Mouse (Mus musculus) natural killer cell, adult 2 months (primary cell): ENCODE data around the gene Rpl19.

ENCODE experiments used
- DNase-seq, 2 experiments: peaks; one replicate each; pipeline ENCODE4 v3.0.0; 2022; ENCODE audit warnings: low spot score in 2 of 2

Rpl19 gene

DNA sequence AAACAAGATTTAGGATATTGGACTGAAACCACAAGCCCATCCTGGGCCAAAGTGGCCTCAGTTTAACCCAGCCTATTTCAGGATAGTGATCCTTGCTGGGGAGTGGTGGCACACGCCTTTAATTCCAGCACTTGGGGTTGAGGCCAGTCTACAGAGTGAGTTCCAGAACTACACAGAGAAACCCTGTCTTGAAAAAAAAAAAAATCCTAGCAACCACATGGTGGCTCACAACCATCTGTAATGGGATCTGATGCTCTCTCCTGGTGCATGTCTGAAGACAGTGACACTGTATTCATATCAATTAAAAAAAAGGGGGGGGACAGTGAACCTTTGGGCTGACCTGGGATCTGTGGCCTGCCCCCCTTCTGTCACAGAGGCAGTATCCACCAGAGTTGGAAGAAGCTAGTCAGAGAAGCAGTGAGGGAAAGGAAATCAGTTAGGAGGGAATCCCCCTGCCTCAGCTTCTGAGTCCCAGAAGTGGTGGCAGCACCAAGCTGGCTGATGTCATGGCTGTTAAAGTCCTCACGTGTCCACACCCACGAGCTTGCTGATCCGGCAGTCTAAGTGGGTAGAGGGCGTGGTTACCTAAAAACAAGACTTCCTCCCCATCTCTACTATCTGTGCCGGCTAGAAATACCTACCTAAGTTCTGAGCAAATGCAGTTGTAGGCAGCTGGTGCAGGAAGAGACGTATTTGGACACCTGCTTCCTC, 27.5 kb upstream of the Rpl19 start:
- peak; percentile 83 to 86 for DNase-seq

DNA sequence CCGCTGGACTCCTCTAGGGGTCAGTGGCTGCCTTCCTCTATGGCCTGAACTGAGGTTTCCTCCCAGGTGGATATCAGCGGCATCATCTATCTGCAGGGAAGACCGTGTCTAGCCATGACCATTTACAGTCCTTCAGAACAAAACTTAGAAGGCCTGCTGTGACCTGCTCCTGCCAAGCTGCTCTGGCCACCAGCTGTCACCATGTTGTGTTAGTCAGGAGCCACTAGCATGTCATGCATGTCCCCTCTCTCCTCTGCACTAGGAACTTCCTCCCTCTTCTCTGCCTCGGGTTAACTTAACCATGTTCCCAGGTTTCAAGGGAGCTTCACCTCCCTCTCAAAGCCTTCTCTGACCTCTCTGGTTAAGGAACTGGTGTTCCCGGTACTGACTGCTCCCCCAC, 26.8 kb upstream of the Rpl19 start:
- DNase-seq, result peak in 1 of 2 experiments; percentile 33

DNA sequence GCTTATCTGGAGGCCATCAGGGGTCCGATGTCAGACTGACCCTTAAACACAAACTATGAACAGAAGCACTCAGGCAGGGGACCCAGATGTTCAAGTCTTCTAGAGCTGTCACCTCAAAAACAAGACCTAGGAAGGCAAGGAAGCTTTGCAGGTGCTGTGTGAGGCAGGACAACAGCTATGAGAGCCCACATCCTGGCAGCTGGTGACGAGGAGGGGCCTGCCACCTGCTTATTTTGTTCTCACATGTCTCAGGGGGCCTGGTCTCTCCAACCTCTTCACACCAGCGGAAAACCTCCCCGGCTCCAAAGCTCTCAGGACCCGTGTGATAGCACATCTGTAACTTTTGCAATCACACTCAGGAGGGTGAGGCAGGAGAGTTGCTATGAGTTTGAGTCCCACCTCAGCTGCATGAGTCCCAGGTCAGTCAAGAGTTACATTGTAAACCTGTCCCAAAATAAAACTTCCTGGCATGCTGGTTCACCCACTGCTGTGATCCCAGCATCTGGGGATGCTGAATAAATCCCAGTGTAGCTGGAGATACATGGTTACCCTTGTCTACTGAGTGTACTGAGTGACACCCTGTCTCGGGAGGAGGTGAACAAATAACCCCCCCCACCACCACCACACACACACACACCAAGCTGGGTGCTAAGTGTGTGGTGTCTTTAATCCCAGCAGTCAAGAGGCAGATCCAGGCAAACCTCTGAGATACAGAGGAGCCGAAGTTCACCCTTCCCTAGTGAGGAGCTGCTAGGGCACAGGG, 26.0 kb upstream of the Rpl19 start:
- DNase-seq, result peak; percentile 61 to 81

DNA sequence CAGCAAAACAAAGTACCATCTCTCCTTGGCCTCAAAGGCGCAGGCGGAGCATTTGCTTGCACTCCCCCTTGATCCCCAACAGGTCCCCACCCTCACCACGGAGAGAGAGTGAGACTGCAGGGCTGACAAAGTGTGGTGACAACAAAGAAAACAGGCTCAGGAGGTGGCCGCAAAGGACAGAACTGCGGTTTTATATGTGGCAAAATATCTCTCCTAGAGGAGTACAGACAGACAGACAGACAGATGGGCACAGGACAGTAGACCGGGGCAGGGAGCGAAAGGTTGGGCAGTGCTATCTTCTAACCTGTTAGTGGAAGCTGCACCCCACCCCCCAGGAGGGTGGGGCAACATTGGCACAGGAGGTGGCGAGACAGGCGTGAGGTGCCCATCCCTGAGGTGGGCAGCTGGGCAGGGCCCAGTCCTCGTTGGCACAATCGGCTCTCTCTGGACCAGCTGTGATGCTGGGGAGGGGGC, 25.1 kb upstream of the Rpl19 start:
- DNase-seq, result peak; percentile 68 to 70

DNA sequence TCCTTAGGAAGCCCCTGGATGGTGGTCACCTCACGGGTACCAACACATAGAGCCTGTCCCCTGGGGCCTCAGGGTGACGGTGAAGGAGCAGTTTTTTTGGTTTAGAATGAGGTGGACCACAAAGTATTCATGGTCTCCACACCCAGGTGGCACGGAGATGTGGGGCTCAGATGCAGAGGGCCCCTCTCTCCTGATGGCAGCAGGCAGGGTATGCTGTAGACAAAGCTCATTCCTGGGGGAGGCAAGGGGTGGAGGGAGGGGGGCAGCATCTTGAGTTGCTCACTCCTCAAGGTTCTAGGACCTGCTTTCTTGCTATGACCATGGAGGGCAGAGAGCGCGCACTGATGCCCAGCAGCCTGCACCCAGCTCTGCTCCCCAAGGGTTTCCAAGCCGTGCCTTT, 24.5 kb upstream of the Rpl19 start:
- no peak for DNase-seq

DNA sequence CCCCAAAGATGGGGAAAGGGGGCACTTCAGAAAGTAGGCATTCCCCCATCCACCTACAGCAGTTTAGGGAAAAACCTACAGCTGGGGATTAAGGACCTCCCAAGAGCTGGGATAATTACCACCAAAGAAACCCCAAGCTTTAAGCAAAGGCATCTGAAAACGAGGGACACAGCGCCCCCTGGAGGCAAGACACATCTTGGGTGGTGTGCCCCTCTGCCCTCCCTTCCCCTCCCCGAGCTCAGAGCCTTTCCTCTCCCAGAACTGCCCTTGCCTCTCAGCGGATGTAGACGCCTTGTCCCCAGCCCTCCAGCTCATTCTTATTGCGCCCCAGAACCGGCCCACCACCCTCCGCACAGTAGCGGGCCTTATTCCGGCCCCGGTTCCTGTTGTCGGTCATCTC, 23.9 kb upstream of the Rpl19 start:
- peak; percentile 82 to 89 for DNase-seq

DNA sequence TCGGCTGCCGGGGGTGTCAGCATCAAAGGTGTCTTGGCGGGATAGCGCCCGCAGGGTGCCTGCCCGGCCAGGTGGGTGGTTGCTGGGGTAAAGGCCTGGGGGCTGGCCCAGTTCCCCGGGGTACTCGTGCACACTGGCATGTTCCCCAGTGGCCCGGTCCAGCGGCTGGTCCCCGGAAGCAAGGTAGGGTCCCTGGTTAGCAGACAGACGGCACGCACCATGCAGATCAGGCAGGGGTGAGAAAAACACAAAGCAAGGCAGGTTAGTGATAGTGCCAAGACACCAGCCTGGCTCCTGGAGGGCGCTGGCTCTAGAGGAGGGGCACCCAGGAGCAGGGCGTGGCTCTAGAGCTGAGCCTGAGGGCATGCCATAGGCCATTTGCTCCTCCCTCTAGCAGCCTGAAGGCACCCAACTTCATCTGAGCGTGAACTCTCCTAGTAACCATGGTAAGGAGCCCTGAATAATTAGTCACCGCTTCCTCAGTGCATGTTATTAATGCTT, 23.3 kb upstream of the Rpl19 start:
- no peak for DNase-seq

DNA sequence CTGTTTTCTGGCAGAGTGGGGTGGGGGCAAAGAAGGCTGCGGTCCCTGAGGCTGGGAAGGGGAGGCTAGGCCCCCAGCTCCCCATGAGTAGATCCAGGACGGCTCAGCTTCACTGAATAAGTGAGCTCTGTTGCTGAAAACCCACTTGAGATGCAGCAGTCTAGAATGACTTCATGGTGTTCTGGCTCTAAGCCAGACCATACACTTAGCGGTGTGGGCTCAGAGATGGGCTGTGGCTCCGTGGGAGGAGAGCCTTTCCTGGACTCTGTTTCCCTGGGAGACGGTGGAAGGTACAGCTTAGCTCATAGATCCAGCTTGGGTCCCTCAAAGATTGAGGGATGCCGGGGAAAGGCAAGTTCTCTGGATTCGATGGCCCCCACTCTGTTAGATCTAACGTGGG, 22.3 kb upstream of the Rpl19 start:
- DNase-seq, result no peak

DNA sequence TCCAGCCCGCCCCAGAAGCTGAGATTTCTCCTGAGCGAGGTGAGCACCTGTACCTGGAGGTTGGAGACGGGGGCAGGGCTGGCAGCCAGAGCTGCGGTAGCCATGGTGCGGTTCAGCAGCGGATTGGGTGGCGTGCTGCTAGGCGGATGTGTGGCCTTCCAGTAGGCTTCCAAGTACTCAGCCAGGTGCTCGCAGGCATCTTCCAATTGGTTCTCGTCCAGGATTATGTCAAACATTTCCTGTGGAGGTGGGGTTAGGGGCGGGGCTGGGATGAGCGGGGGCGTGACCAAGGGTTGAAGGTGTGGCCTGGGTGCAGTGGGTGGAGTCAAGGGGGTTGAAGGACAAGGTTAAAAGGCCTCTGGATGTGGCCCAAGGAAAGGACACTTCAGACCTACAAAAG, 21.4 kb upstream of the Rpl19 start:
- DNase-seq, result no peak

DNA sequence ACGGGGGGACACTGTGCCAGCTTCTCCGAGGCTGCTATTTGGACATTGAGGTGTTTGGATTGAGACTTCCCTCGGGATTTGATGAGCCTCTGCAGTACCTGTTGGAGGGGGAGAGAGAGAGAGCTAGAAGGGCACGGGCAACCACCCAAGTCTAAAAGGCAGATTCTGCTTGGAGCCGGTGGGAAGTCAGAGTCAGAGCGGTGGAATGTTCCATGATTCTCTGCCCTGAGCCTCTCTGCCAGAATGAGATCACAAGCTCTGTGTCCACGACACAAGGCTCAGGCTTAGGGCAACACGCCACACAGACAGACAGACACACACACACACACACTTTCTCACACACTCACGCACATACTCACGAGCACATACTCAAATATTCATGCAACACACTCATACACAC, 20.8 kb upstream of the Rpl19 start:
- DNase-seq, result no peak

DNA sequence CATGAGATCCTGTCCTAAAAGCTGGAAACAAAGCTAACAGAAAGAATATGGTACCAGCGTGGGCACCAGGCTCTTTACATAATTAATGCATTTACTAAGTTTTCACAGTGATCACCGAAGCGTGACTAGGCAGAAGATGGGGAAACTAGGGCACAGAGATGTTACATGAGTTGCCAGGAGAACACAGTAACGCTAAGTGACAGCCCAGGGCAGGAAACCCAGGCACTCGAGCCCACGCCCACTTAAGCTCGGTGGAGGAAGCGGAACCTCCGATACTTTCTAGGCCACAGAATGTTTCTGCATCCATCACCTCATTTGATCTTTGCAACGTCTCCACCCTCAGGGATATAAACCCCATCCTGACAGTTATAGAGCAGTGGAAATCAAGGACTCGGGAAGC, 18.4 kb upstream of the Rpl19 start:
- no peak for DNase-seq

DNA sequence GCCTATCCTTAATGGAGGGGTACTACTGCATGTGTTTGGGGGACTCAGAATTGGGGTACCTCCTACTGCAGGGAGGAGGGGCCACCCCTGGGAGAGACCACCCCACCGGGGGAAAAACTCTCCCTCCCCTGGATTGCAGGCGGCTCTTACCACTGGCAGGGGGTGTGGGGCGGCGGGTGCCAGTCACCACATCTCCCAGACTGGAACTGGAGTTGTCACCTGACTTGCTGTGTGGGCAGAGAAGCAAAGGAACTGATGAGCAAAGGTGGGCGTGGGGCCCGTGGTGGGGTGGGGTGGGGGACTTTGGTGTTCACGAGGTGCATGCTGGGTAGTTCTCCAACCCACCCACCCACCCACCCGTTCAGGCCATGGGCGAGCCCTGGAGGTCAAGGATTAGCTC, 14.8 kb upstream of the Rpl19 start:
- no peak for DNase-seq

DNA sequence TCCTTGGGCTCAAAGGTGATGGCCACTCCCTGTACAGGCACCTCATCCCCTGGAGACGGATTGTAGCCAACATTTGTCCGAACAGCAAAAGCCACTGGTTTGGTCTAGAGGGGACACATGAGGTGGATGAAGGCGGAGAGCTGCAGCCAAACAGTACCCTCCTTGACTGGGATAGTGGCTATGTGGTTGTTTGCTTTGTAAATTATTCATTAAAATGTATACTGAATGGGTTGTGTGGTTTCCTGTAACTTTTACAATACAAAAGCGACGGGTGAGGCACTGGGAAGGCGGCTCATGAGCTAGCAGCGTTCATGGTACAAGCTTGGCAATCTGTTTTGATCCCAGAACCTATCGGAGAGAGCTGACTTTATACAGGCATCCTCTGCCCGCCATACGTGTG, 13.7 kb upstream of the Rpl19 start:
- DNase-seq, result no peak

DNA sequence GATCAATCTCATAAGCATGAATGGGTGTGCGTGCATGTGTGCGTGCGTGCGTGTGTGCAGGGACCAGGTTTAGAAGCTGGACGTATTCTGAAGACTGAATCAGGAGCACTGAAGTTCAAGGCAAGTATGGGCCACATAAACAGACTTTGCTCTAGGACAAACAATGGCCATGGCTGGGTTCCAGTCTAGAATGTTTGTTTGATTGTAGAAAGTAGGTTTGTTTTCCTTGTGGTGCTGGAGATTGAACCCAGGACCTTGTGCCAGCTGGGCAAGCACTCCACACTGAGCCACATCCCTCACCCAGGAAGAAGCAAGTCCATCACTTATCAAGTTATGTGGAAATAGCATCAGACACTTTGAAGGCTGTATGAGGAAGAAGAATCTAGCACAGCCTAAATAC, 10.3 kb upstream of the Rpl19 start:
- no peak for DNase-seq

DNA sequence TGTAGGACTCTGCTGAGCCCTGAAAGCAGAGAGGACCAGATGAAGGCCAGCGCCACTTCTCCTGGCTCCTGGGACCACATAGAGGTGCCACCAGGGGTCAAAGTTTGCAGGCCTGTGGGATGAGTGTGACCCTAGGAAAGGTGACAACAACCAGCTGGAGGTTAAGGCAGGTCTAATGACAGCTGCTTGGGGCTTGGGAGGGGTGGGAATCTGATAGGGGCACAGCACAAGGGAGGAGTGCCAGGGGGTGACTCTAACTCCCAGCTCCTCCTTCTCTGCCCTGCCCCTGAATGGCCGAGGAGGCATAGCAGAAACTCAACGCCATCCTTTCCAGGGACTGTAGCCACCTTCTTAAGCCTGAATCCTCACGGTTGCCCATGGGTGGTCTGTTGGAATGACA, 9.7 kb upstream of the Rpl19 start:
- DNase-seq, result no peak

DNA sequence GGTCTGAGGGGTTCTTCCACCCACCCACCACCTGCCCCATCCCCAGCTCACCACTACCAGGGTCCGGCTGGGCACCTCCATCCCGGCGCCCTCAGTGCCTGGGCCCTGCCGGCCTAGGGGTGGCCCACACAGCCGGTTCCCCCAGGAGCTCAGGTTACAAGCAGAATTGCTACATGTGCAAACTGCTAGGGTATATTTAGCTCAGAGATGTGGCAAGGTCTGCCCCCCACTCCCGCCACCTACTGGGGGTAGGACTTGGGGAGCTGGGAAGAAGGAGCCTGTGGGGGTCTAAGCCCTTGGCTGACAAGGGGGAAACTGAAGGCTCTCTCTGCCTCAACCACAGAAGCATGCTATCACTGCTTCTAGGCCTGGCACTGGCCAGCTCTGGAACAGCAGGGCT, 8.3 kb upstream of the Rpl19 start:
- no peak for DNase-seq

DNA sequence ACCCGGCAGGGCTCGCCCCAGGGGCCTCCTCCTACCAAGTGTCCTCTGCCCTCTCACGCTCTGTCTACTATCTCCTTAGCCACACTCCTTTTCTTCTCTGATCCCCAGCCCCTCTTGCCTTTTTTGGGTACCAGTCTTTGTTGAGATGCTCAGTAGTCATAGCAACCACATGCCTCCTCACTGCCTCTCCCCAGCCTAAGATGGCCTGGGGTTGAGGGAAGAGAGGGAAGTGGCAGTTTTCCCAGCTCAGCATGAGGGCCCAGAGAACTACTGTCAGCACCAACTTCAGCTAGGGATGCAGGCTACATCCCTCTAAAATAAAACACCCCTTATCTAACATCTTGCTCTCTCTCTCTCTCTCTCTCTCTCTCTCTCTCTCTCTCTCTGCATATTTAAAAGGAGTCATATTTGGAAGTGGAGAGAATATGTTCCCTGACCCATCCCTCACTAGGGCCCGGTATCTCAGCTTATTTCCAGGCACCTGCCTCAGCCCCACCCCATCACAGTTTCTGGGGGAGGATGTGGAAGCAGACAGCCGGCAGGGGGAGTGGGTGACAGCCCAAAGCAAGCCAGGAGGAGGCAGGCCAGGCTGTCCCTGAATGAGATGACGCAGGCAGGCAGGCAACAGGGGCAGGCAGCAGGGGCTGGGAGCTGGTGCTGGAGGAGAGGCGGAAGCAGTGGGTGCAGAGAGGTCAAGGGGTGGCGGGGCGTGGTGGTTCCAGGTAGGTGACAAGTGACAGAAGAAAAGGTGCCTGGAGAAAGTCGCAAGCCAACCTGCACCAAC, 7.5 kb upstream of the Rpl19 start:
- peak in 1 of 2 experiments; percentile 45 for DNase-seq

DNA sequence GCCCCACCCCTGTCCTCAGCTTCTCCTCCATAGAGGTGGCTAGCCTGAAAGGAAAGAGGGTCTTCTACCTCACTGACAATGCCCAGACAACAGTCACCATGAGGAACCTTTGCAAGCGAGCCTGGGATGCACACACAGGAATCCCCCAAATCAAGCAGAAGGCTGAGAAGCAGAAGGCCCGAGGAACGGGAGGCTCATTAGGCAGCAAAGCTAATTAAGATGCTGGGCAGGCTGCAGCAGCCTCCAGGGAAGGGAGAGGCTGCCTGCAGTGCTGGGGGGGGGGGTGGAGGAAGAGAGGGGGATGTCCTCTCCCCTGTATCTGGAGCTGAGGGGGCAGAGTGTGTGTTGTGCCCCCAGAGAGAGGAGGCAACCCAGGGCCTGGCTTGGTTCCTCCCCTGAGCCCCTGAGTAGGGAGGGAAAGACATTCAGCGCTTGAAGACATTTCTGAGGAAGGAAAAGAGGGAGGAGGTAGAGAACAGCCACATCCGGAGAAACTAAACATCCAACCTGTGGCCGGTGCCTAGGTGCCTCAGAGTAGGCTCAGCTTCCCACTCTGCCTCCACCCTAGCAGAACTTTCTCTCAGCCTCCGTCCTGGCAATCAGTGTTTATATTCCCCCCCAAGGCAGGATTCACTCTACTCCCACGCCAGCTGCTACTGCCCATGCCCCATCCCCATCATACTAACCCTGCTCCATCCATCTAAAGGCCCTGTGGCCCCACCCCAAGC, 6.5 kb upstream of the Rpl19 start:
- DNase-seq, result no peak

DNA sequence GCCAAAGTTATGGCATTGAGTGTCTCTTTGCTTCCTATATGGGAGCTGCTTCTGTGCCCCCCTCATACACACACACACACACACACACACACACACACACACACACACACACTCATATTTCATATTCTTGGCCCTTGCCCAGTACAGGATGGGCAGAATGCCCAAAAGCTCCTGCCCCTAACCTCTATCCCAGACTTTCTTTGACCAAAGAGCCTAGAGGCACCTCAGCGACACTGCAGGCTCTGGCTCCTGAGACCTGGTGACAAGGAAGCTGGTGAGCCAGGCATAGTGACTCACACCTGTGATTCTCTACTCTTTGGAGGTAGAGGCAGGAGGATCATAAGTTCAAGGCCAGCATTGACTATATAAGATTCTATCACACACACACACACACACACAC, 5.8 kb upstream of the Rpl19 start:
- DNase-seq, result no peak

DNA sequence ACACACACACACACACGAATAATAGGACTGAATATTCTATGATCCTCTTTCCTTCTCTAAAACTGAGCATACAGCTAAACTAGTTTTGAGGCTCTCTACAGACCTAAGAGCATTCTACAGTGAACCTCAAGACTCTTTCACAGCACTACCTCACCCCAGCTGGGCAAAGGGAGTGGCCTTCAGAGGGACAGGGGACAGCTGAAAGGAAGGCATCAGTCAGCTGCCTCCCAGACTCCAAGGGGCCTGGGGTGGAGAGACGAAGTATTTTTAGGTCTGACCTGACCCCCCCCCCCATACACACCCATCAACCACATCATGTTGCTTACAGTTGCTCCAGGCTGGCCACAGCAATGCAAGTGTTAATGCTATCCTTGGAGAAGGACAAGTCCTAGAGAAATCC, 5.4 kb upstream of the Rpl19 start:
- DNase-seq, result no peak

DNA sequence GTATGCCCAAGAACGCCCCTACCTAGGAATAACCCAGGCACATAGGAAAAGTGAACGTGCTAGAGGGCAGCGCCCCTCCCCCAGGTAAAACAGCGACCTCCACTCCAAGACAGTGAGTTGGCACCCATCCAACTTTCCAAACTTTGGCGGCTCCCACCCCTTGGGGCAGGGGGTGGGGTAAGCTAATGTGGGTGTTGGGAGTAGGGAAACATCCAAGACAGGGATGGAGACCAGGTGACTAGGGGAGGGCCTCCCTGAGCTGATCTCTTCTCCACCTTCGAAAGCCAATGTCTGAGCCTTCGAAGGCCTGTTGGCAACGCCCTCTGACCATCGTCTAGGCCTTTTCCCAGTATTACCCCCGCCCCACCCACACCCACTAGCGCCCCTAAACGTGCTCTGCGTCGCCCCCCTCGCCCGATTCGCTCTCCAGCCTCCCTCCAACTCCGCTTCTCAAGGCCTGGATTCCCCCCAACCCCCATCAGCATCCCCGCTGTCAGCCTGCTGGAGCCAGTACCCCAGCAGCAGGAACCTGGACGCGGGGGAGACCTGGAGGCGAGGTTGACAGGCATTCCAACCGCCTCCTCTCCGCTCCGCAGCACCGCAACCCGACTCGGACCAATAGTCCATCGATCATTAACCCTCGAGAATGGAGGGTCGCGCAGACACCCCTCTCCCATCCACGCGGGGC, 4.8 kb upstream of the Rpl19 start:
- DNase-seq, result no peak
